Mouse (Mus musculus) R1 (cell line): Measurements from ENCODE around the gene Adssl1.

ENCODE experiments used
- DNase-seq: peaks from one replicate; pipeline ENCODE4 v3.0.0-alpha.2; 2018; ENCODE audit warnings: low read depth, low spot score

Adssl1 gene

GRCm38 (mm10) chr12:112653157-112653824, 33.4 kb downstream of the Adssl1 start:
- DNase-seq = peak; percentile 81

GRCm38 (mm10) chr12:112654076-112654475, 34.2 kb downstream of the Adssl1 start:
- DNase-seq = no peak

- DNase-seq = no peak
Observed at GRCm38 (mm10) chr12:112658619-112659018, 38.8 kb downstream of the Adssl1 start.

GRCm38 (mm10) chr12:112659109-112659508, 39.3 kb downstream of the Adssl1 start:
- DNase-seq = peak; percentile 41

- DNase-seq = no peak
Observed at GRCm38 (mm10) chr12:112660576-112661326, 40.9 kb downstream of the Adssl1 start.

GRCm38 (mm10) chr12:112661327-112661605, 41.4 kb downstream of the Adssl1 start:
- DNase-seq = no peak

- DNase-seq = no peak
Observed at GRCm38 (mm10) chr12:112661851-112662250, 42.0 kb downstream of the Adssl1 start.

GRCm38 (mm10) chr12:112663303-112663702, 43.5 kb downstream of the Adssl1 start:
- no peak for DNase-seq

GRCm38 (mm10) chr12:112663716-112664115, 43.9 kb downstream of the Adssl1 start:
- no peak for DNase-seq

- no peak for DNase-seq
Observed at GRCm38 (mm10) chr12:112664124-112664523, 44.3 kb downstream of the Adssl1 start.

GRCm38 (mm10) chr12:112664656-112665055, 44.8 kb downstream of the Adssl1 start:
- no peak for DNase-seq

GRCm38 (mm10) chr12:112665445-112665844, 45.6 kb downstream of the Adssl1 start:
- no peak for DNase-seq

- DNase-seq = no peak
Observed at GRCm38 (mm10) chr12:112665881-112666544, 46.2 kb downstream of the Adssl1 start.

GRCm38 (mm10) chr12:112667619-112668297, 47.9 kb downstream of the Adssl1 start:
- no peak for DNase-seq

GRCm38 (mm10) chr12:112670718-112671393, 51.0 kb downstream of the Adssl1 start:
- DNase-seq = no peak

- DNase-seq = peak; percentile 80
Observed at GRCm38 (mm10) chr12:112671891-112672290, 52.0 kb downstream of the Adssl1 start.

GRCm38 (mm10) chr12:112672744-112673575, 53.1 kb downstream of the Adssl1 start:
- peak; percentile 52 for DNase-seq

GRCm38 (mm10) chr12:112673576-112674091, 53.8 kb downstream of the Adssl1 start:
- DNase-seq = no peak

- DNase-seq = peak; percentile 64
Observed at GRCm38 (mm10) chr12:112674132-112675011, 54.5 kb downstream of the Adssl1 start, which contains the start of gene Akt1. Gene Akt1, minus strand, starts transcription at chr12:112674884.
